Mouse (Mus musculus) lung, postnatal 10 days (tissue): ENCODE measurements around the gene Slc9a2.
"Not testable (repeated sequence)": the region's sequence is repeated elsewhere in the genome, so short reads cannot be mapped to it uniquely, and the experiment has no call there.

ENCODE experiments used
- DNase-seq: peaks from one replicate; pipeline ENCODE4 v3.0.0; 2021

Slc9a2 gene

GRCm38 (mm10) chr1:40680067-40680867 is at the start of gene Slc9a2:
Slc9a2 (plus strand) TSS chr1:40680574.
- no peak for DNase-seq

- DNase-seq: no peak
These were observed 47.8 kb upstream of the Slc9a2 start for GRCm38 (mm10) chr1:40632407-40633062.

- DNase-seq: no peak
These were observed 45.8 kb upstream of the Slc9a2 start for GRCm38 (mm10) chr1:40634608-40635007.

- no peak for DNase-seq
These were observed 32.1 kb upstream of the Slc9a2 start for GRCm38 (mm10) chr1:40648234-40648633.

GRCm38 (mm10) chr1:40650803-40651497 is 29.4 kb upstream of the Slc9a2 start:
- no peak for DNase-seq

- no peak for DNase-seq
These were observed 23.3 kb upstream of the Slc9a2 start for GRCm38 (mm10) chr1:40657035-40657434.

- DNase-seq: peak; percentile 59
These were observed 22.3 kb upstream of the Slc9a2 start for GRCm38 (mm10) chr1:40657978-40658496.

GRCm38 (mm10) chr1:40659017-40659416 is 21.4 kb upstream of the Slc9a2 start:
- DNase-seq: no peak

GRCm38 (mm10) chr1:40659496-40659895 is 20.9 kb upstream of the Slc9a2 start:
- no peak for DNase-seq

GRCm38 (mm10) chr1:40660838-40661237 is 19.5 kb upstream of the Slc9a2 start:
- no peak for DNase-seq

GRCm38 (mm10) chr1:40665401-40666370 is 14.7 kb upstream of the Slc9a2 start:
- no peak for DNase-seq

GRCm38 (mm10) chr1:40667442-40667841 is 12.9 kb upstream of the Slc9a2 start:
- DNase-seq: not testable (repeated sequence)

- DNase-seq: no peak
These were observed 10.3 kb upstream of the Slc9a2 start for GRCm38 (mm10) chr1:40670025-40670424.

- DNase-seq: no peak
These were observed 8.9 kb upstream of the Slc9a2 start for GRCm38 (mm10) chr1:40671490-40671889.

GRCm38 (mm10) chr1:40677306-40677705 is 3.1 kb upstream of the Slc9a2 start:
- DNase-seq: no peak

- DNase-seq: peak; percentile 33
These were observed 709 bp downstream of the Slc9a2 start for GRCm38 (mm10) chr1:40680868-40681698.

- DNase-seq: peak; percentile 6
These were observed 1.5 kb downstream of the Slc9a2 start for GRCm38 (mm10) chr1:40681699-40682510.

- no peak for DNase-seq
These were observed 13.9 kb downstream of the Slc9a2 start for GRCm38 (mm10) chr1:40694296-40694695.

GRCm38 (mm10) chr1:40696436-40696835 is 16.1 kb downstream of the Slc9a2 start:
- DNase-seq: no peak

- DNase-seq: no peak
These were observed 24.7 kb downstream of the Slc9a2 start for GRCm38 (mm10) chr1:40705099-40705498.
